9 mouse cellular contexts compared by ENCODE assay signal in the genomic region with DNA sequence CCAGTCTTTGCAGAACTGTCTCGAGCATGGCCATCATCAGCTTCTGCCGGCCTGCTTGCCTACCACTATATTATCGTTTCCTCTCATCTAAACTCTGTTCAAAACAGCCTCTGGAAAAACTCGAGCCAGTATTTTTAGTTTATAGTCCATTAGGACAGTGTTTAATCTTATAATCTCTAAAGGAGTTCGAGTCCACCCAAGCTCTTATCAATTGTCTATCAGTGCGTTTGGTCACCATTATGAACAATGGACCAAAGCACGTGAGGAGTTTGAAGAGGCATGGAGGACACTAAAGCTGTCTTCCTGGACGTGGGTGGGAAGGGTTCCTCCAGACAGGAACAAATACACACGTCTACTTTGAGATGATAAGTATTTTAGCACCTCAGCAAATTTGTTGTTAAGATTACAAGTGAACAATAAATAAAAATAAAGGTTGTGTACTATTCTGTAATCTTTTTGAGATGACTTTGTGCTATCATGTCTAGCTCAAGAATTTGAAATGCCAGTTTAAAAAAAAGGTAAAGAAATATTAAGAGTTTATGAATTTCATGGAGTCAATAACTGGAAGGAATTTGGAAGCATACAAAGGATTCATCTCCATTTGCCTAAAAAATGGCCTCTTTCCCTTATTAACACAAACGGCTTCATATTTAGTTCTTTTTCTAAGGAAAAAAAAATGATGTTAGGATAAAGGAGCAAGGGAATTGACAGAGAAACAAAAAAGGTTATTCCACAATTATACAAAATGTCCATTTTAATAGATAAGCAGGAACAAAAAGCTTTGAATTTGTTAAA. TPM values are rescaled to one million over a fixed set of nuclear protein-coding genes. Genes with fewer than 3 reads are reported as not detected.
A peak's percentile ranks its signal among the peaks of the same experiment; 100 is the strongest.
DNase-seq lines count a peak whose midpoint lies in the region; ATAC-seq and TF ChIP-seq lines count a peak whose summit lies in the region.
"Had no signal": no experiment of that assay in that cellular context is flagged by ENCODE, and none has a peak within 500 bp of the region (broad histone marks: within the 10 kb centered on the region; RNA-seq: fewer than 3 reads in every experiment).

No protein-coding gene starts in this region.

- no peaks in the 10 kb centered on the region for H3K9me3 ChIP-seq in heart, embryonic 12.5 days (replicated peaks)
- no peaks in the 10 kb centered on the region for H3K9me3 ChIP-seq in ES-E14 (ENCODE audit: control insufficient read depth, insufficient read depth, low read depth, low read length)
- H3K9me3 ChIP-seq in hindbrain, embryonic 11.5 days (ENCODE audit: control insufficient read depth, low read length), result no peaks in the 10 kb centered on the region
- H3K9me3 ChIP-seq in midbrain, embryonic 11.5 days (ENCODE audit: control insufficient read depth, low read length), result no peaks in the 10 kb centered on the region

- no peaks in the 10 kb centered on the region for H3K27me3 ChIP-seq in heart, embryonic 12.5 days (replicated peaks)
- no peaks in the 10 kb centered on the region for H3K27me3 ChIP-seq in hindbrain, embryonic 11.5 days (ENCODE audit: control insufficient read depth, insufficient read depth, low read length)
- no peaks in the 10 kb centered on the region for H3K27me3 ChIP-seq in midbrain, embryonic 11.5 days (ENCODE audit: control insufficient read depth, insufficient read depth, low read length)
- H3K27me3 ChIP-seq: Patski had no signal

- WGBS in heart, embryonic 12.5 days, result 11% methylated on average over 10 of the region's 10 CpGs
- WGBS in hindbrain, embryonic 11.5 days, result 38% methylated on average over 10 of the region's 10 CpGs
- 35% methylated on average over 10 of the region's 10 CpGs for WGBS in midbrain, embryonic 11.5 days

- peaks cover 24% of the 10 kb centered on the region for H3K4me1 ChIP-seq in heart, embryonic 12.5 days (replicated peaks)
- peaks cover 2 to 9% of the 10 kb centered on the region in 2 experiments; a peak in 3 of 4 replicates for H3K4me1 ChIP-seq in ES-E14 (ENCODE audit: control insufficient read depth in 2 of 2, insufficient read depth in 2 of 2, low read length in 2 of 2, poor library complexity in 1 of 2)
- H3K4me1 ChIP-seq in hindbrain, embryonic 11.5 days (replicated peaks; ENCODE audit: control insufficient read depth, insufficient read depth, low read length), result peaks cover 3% of the 10 kb centered on the region
- peaks cover 20% of the 10 kb centered on the region; the same call in 1 of the 2 replicates for H3K4me1 ChIP-seq in midbrain, embryonic 11.5 days (ENCODE audit: control insufficient read depth, insufficient read depth, low read length)

- no peak for ATAC-seq in heart, embryonic 12.5 days (ENCODE audit: insufficient number of reproducible peaks, low FRiP score)
- ATAC-seq in hindbrain, embryonic 11.5 days (ENCODE audit: low FRiP score), result no peak
- ATAC-seq in midbrain, embryonic 11.5 days (ENCODE audit: low FRiP score), result no peak
- ATAC-seq in erythroid progenitor cell, adult 5-6 weeks (replicated peaks; ENCODE audit: low FRiP score, poor library complexity, severe bottlenecking), result no peak
- ATAC-seq: Patski had no signal

- peak overlapping the region; percentile 70 for H3K9ac ChIP-seq in heart, embryonic 12.5 days
- H3K9ac ChIP-seq in ES-E14 (ENCODE audit: insufficient read depth, low read depth, low read length, poor library complexity, severe bottlenecking), result no peak overlapping the region
- H3K9ac ChIP-seq in hindbrain, embryonic 11.5 days (ENCODE audit: low read depth, low read length), result peak overlapping the region; percentile 4; the same call in 1 of the 2 replicates
- H3K9ac ChIP-seq in midbrain, embryonic 11.5 days (ENCODE audit: low read length), result peak overlapping the region; percentile 58

- DNase-seq in heart, postnatal 4 days, result no peak
- DNase-seq in ES-E14 (ENCODE audit: low read depth, low spot score), result no peak
- peak; percentile 55 for DNase-seq in hindbrain, embryonic 11.5 days (ENCODE audit: low spot score)
- DNase-seq in midbrain, embryonic 11.5 days (ENCODE audit: low spot score, missing footprints), result peak; percentile 89
- no peak for DNase-seq in Muller cell, postnatal 12 days (ENCODE audit: inconsistent ontology term)
- DNase-seq in cerebellum, postnatal 25 days, result no peak

- peak overlapping the region; percentile 43; the same call in 1 of the 2 replicates for H3K27ac ChIP-seq in heart, embryonic 12.5 days (ENCODE audit: poor library complexity, severe bottlenecking)
- no peak overlapping the region for H3K27ac ChIP-seq in ES-E14 (ENCODE audit: insufficient read depth, low read depth, low read length, poor library complexity, severe bottlenecking)
- H3K27ac ChIP-seq in hindbrain, embryonic 11.5 days (ENCODE audit: low read depth, low read length), result no peak overlapping the region
- no peak overlapping the region for H3K27ac ChIP-seq in midbrain, embryonic 11.5 days (ENCODE audit: low read depth, low read length)

- H3K36me3 ChIP-seq in heart, embryonic 12.5 days, result peaks cover 6% of the 10 kb centered on the region
- peaks cover 6% of the 10 kb centered on the region for H3K36me3 ChIP-seq in ES-E14 (ENCODE audit: control insufficient read depth, insufficient read depth, low read length, poor library complexity, severe bottlenecking)
- no peaks in the 10 kb centered on the region for H3K36me3 ChIP-seq in hindbrain, embryonic 11.5 days (ENCODE audit: control insufficient read depth, insufficient read depth, low read length)
- H3K36me3 ChIP-seq in midbrain, embryonic 11.5 days (ENCODE audit: control insufficient read depth, insufficient read depth, low read length), result peaks cover 3% of the 10 kb centered on the region; the same call in 1 of the 2 replicates

- peak overlapping the region; percentile 85 for H3K4me2 ChIP-seq in heart, embryonic 12.5 days
- peak overlapping the region; percentile 66 for H3K4me2 ChIP-seq in hindbrain, embryonic 11.5 days (replicated peaks; ENCODE audit: low read depth, low read length)
- peak overlapping the region; percentile 85 for H3K4me2 ChIP-seq in midbrain, embryonic 11.5 days

- peak overlapping the region; percentile 48 for H3K4me3 ChIP-seq in heart, embryonic 12.5 days
- H3K4me3 ChIP-seq in ES-E14 (ENCODE audit: insufficient read depth in 1 of 2, low read depth in 1 of 2, low read length in 2 of 2, poor library complexity in 1 of 2, severe bottlenecking in 1 of 2), result peak overlapping the region; percentile 20 to 89; a peak in 3 of 4 replicates
- peak overlapping the region; percentile 99 for H3K4me3 ChIP-seq in hindbrain, embryonic 11.5 days (ENCODE audit: low read depth, low read length)
- H3K4me3 ChIP-seq in midbrain, embryonic 11.5 days (ENCODE audit: low read depth, low read length), result peak overlapping the region; percentile 93

- in situ Hi-C loops in ES-E14 (cut with MboI; ENCODE audit: low sequenced_read_pairs in 2 of 2, unreplicated experiment in 2 of 2), result no loop called here

TF ChIP-seq in ES-E14, 5 proteins besides CTCF, POLR2A, EP300 and RAD21:
- TF ChIP-seq ZNF384 (IDR thresholded peaks at IDR 0.05; ENCODE audit: low read depth, low read length) (no peak), ZC3H11A (IDR thresholded peaks at IDR 0.05; ENCODE audit: borderline replicate concordance, low read depth, low read length) (no peak), CHD2 (IDR thresholded peaks at IDR 0.05; ENCODE audit: low read depth, low read length) (no peak), HCFC1 (IDR thresholded peaks at IDR 0.05; ENCODE audit: borderline replicate concordance, insufficient read depth, low read length) (no peak), MAFK (IDR thresholded peaks at IDR 0.05; ENCODE audit: insufficient read depth, low read depth, low read length) (no peak)
TF ChIP-seq in ES-E14: peak in this region for 0.

RNA-seq across cellular contexts. Expression of a gene that starts 3.0 kb away (rescaled TPM):
- 69.2 and 73.6 TPM in 2 replicates for polyA plus RNA-seq in heart, embryonic 12.5 days (2016; fragmentation: Nextera tagmentation; extraction: Ambion mirVana)
- 10 to 100 TPM; 57.0 to 58.4 TPM for total RNA-seq in heart, postnatal 4 days (2021)
- 9.1 and 19.2 TPM in 2 replicates for total RNA-seq in ES-E14 (2012; rRNA removed)
- 121 and 122 TPM in 2 replicates for polyA plus RNA-seq in hindbrain, embryonic 11.5 days (2014; fragmentation: Nextera tagmentation; extraction: Ambion mirVana)
- 110 and 115 TPM in 2 replicates for polyA plus RNA-seq in midbrain, embryonic 11.5 days (2014; fragmentation: Nextera tagmentation; extraction: Ambion mirVana)
- total RNA-seq in erythroid progenitor cell, adult 5-6 weeks (2015; ENCODE audit: low replicate concordance), result 122 TPM in 2 replicates
- total RNA-seq in erythroid progenitor cell, adult 5-6 weeks (2017; ENCODE audit: low replicate concordance), result 145 and 184 TPM in 2 replicates

Comparison
In these comparisons a context has a peak if more than half of its experiments do, and no peak if none do; other contexts are left out.
1. H3K4me3 ChIP-seq: peak in every context shown above with its lines; median percentile 99 in hindbrain, embryonic 11.5 days; 93 in midbrain, embryonic 11.5 days; 54 in ES-E14; 48 in heart, embryonic 12.5 days.
2. DNase-seq: peak in hindbrain, embryonic 11.5 days (single experiment) and midbrain, embryonic 11.5 days (single experiment); none in heart, postnatal 4 days (single experiment), ES-E14 (single experiment), Muller cell, postnatal 12 days (single experiment) and cerebellum, postnatal 25 days (0 of 2).
3. Peak in every context shown above with its lines, with median percentiles within 50 percentile points of each other: H3K4me2 ChIP-seq.